Mouse (Mus musculus): ENCODE data around the gene Ddx39. TPM values are rescaled to one million over a fixed set of nuclear protein-coding genes. Genes with fewer than 3 reads are reported as not detected.

Ddx39 gene
- polyA plus RNA-seq, 1 experiment = 24.0 TPM

DNA sequence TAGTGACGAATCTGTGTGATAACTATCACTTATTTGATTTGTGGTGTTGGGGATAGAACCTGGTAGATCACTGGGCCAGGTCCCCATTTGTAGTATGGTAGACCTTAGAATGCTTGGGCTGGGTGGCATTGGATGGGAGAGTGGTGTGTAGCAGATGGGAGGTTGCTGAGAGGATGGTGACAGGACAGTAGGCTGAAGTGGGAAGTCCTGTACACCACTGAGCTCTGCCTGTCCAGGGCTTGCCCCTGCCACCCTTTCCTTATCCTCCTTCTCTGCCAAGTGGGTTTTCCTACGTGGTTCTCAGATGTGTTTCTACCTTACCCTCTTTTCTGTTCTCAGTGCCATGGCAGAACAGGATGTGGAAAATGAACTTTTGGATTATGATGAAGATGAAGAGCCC is 4.1 kb downstream of the Ddx39 start:
- Histone ChIP-seq H3K4me1 (ENCODE audit: control insufficient read depth, insufficient read depth, low read length) (peaks cover 9% of the 10 kb centered on the region; the same call in 1 of the 2 replicates), H3K4me3 (replicated peaks; ENCODE audit: extremely low read depth, low read depth, low read length) (no peak overlapping the region)
- WGBS = 44% methylated on average over 2 of the region's 2 CpGs
- no peak for DNase-seq
- TF ChIP-seq CTCF (IDR thresholded peaks at IDR 0.05; ENCODE audit: insufficient read depth, low read length) (no peak), POLR2A (IDR thresholded peaks at IDR 0.05; ENCODE audit: borderline replicate concordance, extremely low read depth, low read depth, low read length) (peak; percentile 21; the same call in 1 of the 2 replicates)

DNA sequence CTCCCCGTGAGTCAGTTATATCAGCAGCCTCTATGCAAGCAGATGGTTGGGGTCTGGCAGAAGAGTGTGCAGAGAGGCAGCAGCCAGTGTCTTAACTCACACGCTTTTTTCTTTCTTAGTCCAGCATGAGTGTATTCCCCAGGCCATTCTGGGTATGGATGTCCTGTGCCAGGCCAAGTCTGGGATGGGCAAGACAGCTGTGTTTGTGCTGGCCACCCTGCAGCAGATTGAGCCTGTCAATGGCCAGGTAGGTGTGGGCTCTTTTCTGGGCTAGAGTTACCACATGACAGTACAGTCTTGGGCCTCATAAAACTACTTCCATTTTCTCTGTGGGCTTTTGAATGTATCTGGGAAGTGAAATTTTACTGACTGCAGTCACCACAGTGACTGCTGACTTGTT is 4.7 kb downstream of the Ddx39 start:
- 75% methylated on average over 2 of the region's 2 CpGs for WGBS
- TF ChIP-seq CTCF (IDR thresholded peaks at IDR 0.05; ENCODE audit: insufficient read depth, low read length) (no peak), POLR2A (IDR thresholded peaks at IDR 0.05; ENCODE audit: borderline replicate concordance, extremely low read depth, low read depth, low read length) (peak; percentile 34; the same call in 1 of the 2 replicates)
- Histone ChIP-seq H3K4me1 (ENCODE audit: control insufficient read depth, insufficient read depth, low read length) (peaks cover 9% of the 10 kb centered on the region; the same call in 1 of the 2 replicates), H3K4me3 (replicated peaks; ENCODE audit: extremely low read depth, low read depth, low read length) (no peak overlapping the region)
- no peak for DNase-seq

DNA sequence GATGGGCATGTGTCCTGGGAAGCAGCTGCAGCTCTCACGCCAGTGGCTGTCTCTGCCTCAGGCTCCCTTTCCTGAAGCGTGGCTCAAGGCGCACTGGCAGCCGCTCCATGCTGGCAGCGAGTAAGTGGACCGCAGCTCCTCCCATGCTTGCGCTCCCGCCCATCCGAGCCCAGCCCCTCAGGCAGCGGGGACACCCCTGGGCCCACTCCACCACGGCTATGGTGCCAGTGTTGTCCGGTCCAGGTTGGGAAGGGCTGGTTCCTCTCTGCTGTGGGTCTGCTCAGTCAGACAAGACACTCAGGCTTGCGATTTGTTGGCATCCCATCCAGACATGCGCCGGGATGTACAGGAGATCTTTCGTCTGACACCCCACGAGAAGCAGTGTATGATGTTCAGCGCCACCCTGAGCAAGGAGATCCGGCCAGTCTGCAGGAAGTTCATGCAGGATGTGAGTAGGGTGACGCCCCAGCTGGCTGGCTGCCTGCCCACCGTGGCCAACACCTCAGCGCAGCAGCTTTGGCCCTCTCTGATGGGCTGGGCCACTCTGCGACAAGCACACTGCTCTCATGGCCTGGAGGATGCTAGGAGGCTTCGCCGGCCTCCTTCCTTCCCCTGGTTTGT is 6.5 kb downstream of the Ddx39 start:
- DNase-seq = peak; percentile 61
- no peak overlapping the region for H3K4me3 ChIP-seq (replicated peaks; ENCODE audit: extremely low read depth, low read depth, low read length)
- peaks cover 9% of the 10 kb centered on the region for H3K4me1 ChIP-seq (ENCODE audit: control insufficient read depth, insufficient read depth, low read length)
- 51% methylated on average over 25 of the region's 25 CpGs for WGBS
- TF ChIP-seq POLR2A (IDR thresholded peaks at IDR 0.05; ENCODE audit: borderline replicate concordance, extremely low read depth, low read depth, low read length) = peak; percentile 55; the same call in 1 of the 2 replicates
- no peak for TF ChIP-seq CTCF (IDR thresholded peaks at IDR 0.05; ENCODE audit: insufficient read depth, low read length)

DNA sequence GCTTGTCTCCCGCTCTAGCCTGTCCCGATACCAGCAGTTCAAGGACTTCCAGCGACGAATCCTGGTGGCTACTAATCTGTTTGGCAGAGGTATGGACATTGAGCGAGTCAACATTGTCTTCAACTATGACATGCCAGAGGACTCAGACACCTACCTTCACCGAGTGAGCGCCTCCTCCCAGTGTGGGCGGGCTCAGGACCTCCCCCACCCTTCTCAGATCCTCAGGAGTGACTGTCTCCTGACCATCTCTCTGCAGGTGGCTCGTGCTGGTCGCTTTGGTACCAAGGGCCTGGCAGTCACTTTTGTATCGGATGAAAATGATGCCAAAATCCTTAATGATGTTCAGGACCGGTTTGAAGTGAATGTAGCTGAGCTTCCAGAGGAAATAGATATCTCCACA is 7.7 kb downstream of the Ddx39 start:
- peaks cover 9% of the 10 kb centered on the region for H3K4me1 ChIP-seq (ENCODE audit: control insufficient read depth, insufficient read depth, low read length)
- no peak for DNase-seq
- TF ChIP-seq CTCF (IDR thresholded peaks at IDR 0.05; ENCODE audit: insufficient read depth, low read length) = no peak
- no peak for TF ChIP-seq POLR2A (IDR thresholded peaks at IDR 0.05; ENCODE audit: borderline replicate concordance, extremely low read depth, low read depth, low read length)
- no peak overlapping the region for H3K4me3 ChIP-seq (replicated peaks; ENCODE audit: extremely low read depth, low read depth, low read length)
- WGBS = 80% methylated on average over 12 of the region's 12 CpGs

DNA sequence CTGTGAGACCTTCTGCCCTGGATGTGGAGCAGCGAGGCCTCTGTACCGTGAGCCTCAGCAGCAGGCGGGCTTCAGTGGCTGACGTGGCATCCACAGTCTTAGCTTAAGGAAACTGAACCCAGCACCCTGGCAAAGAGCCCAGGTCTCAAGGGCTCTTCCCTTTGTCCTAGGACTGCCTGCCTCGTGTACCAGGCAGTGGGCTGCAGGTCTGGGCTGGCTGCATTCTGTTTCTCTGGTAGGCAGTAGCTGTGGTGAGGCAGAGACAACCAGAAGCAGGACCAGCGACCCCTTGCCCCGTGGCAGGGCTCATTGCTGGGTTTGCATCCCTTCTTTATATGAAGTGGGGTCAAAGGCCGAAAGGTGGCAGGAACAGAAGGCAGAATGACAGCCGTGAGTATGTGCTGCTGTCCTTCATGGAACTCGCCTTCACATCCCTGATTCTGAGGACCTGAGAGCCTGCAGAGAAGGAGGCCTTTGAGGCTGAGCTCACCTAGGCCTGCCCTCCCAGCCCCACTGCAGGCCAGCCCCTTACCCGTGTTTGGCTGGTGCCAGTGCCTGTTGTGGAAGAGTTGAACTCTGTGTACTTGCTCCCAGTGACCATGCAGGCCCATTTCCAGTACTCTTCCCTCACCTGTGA is 8.6 kb downstream of the Ddx39 start:
- Histone ChIP-seq H3K4me3 (replicated peaks; ENCODE audit: extremely low read depth, low read depth, low read length) (no peak overlapping the region), H3K4me1 (ENCODE audit: control insufficient read depth, insufficient read depth, low read length) (peaks cover 9% of the 10 kb centered on the region)
- TF ChIP-seq CTCF (IDR thresholded peaks at IDR 0.05; ENCODE audit: insufficient read depth, low read length) (no peak), POLR2A (IDR thresholded peaks at IDR 0.05; ENCODE audit: borderline replicate concordance, extremely low read depth, low read depth, low read length) (0 out of 2 replicates have a peak, but pooled peaks have one; percentile 2)
- no peak for DNase-seq
- WGBS = 50% methylated on average over 11 of the region's 11 CpGs

DNA sequence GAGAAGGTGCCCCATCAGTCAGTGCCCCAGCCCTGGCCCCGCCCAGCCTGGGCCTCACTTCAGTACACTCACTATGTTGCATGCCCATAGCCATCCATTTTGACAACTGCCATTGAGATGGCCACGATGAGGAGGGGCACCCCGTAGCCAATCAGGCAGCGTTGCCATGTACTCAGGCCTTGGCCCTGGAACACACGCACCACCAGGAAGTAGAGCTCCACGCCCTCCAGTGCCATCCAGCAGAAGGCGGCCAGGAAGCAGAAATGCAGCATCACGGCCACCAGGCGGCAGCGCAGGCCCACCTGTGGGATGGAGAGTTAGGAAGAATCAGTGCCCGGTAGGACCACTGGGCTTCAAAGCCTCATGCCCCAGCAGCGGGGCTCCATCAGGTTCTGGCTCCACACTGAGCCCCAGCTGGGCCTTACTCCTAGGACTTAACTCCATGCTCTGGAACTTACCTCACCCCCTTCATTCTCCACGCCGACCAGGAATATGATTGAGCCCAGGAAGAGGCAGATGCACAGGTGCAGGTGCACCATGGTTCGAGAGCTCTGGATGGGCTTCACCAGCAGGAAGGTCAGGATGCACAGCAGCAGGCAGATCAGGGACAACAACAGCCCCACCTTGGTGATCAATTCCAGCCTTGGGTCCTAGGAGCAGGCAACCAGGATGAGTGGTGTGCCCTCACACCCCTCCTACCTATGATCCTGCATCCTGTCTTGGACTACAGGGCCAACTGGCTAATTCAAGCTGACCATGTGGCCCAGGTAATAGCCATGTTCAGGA is 9.9 kb downstream of the Ddx39 start:
- 26% methylated on average over 15 of the region's 15 CpGs for WGBS
- peak; percentile 76 for DNase-seq
- peaks cover 9% of the 10 kb centered on the region for H3K4me1 ChIP-seq (ENCODE audit: control insufficient read depth, insufficient read depth, low read length)
- no peak overlapping the region for H3K4me3 ChIP-seq (replicated peaks; ENCODE audit: extremely low read depth, low read depth, low read length)
- TF ChIP-seq POLR2A (IDR thresholded peaks at IDR 0.05; ENCODE audit: borderline replicate concordance, extremely low read depth, low read depth, low read length) (peak; percentile 19; the same call in 1 of the 2 replicates), CTCF (IDR thresholded peaks at IDR 0.05; ENCODE audit: insufficient read depth, low read length) (peak; percentile 83)

DNA sequence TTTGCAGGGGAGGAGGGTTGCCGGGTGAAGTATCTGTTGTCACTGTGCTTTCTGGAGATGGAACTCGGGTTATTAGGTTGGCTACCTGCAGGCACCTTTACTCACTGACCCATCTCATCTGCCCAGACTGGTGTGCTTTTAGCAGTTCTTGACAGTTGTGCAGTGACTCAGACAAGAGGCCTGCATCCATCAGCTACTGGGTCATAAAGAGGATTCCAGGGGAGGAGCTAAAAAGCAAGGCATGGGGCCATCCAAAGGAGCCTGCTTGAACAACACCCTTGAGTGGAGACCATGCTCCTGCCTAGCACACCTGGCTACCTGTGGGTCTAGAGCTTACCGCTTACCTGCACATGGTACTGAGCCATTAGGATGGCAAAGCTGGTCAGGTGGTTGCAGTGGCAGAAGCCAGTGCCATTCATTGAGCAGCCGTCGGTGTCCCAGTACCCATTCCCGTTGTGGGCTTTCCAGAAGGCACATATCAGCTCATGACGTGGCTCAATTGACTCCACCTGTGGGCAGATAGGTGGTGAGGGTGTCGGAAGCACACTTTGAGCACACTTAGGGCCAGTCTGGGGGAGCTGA is 10.6 kb downstream of the Ddx39 start:
- no peak for DNase-seq
- 86% methylated on average over 8 of the region's 8 CpGs for WGBS
- Histone ChIP-seq H3K4me3 (replicated peaks; ENCODE audit: extremely low read depth, low read depth, low read length) (no peak overlapping the region), H3K4me1 (ENCODE audit: control insufficient read depth, insufficient read depth, low read length) (peaks cover 9% of the 10 kb centered on the region)
- TF ChIP-seq CTCF (IDR thresholded peaks at IDR 0.05; ENCODE audit: insufficient read depth, low read length) = no peak
- TF ChIP-seq POLR2A (IDR thresholded peaks at IDR 0.05; ENCODE audit: borderline replicate concordance, extremely low read depth, low read depth, low read length) = no peak

DNA sequence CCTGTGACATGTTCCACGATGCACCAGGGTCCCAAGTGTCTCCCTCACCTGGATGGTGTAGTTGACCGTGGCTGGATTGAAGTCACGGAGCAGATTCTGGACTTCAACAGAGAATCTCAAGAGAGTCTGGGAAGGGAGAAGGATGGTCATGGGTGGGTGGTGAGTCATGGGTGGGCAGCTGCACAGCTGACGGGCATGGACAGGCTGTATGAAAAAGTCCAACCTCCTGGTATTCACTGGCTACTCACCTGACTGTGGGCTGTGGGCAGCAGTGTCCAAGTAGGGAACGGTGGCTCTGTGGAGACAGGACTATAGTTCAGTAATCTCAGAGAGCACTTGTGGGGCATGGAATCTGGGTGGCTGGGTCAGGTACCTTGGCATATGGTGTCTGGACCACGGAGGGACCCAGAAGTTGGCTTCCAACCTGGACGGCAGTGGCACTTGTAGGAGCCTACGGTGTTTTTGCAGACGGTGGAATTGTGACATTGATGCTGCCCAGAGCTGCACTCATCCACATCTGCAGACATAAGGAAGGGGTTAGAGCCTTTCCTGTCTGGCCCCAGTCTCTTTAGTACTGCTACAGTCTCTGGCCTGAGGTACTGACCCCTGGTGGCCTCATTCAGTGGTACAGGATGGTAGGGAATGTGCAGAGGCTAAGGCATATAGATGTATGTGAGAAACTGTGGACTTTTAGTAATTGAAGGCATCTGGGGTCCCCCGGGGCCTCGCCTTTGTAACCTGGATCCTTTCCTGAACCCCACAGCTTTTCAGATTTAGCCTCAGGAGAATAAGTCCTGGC is 14.2 kb downstream of the Ddx39 start:
- 79% methylated on average over 11 of the region's 11 CpGs for WGBS
- no peak for DNase-seq
- H3K4me1 ChIP-seq (ENCODE audit: control insufficient read depth, insufficient read depth, low read length) = peaks cover 10% of the 10 kb centered on the region
- H3K4me3 ChIP-seq (replicated peaks; ENCODE audit: extremely low read depth, low read depth, low read length) = no peak overlapping the region
- 0 out of 2 replicates have a peak, but pooled peaks have one; percentile 24 for TF ChIP-seq POLR2A (IDR thresholded peaks at IDR 0.05; ENCODE audit: borderline replicate concordance, extremely low read depth, low read depth, low read length)
- peak; percentile 58 for TF ChIP-seq CTCF (IDR thresholded peaks at IDR 0.05; ENCODE audit: insufficient read depth, low read length)

Data from lung, adult 2 months (tissue).